ENCODE assay signal across 21 mouse cellular contexts in the genomic region with DNA sequence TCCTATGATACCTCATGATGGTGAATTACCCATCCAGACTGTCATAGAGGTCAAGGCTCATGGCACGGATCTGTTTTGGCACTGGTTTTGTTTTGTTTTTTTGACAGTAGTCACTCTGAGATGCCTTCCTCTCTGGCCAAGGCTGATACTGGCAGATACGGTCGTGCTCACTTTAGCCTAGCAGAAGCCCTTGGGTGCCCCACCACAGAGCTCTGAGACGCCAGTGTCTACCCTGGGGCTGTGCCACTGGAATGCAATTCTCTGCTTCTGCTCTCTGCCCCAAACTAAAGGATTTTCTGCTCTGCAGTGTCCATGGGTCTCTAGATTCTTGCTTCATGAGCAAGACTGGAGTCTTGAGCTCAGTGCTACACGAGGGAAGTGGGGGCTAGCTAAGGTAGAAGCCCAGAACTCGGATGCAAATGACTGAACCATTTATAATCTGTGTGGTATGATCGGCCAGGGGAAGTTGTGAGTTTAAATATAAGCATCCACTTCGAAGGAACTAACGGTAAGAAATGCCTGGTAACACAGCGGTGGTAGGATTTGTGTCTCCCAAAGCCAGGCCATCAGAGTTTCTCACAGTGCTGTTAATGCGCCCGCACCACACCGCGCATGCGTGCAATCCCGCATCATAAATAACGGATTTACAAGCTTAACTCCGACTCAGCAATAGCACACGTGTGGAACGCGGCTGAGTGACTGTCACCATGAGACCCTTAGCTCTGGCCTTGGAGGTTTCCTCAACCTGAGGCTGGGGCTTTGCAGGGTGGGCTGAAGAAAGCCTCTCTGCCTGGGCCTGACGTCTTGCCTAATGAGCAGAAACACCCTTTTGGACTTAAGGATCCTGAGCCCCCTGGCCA.
A peak's percentile ranks its signal among the peaks of the same experiment; 100 is the strongest.
DNase-seq lines count a peak whose midpoint lies in the region; ATAC-seq and TF ChIP-seq lines count a peak whose summit lies in the region.
"Had no signal": no experiment of that assay in that cellular context is flagged by ENCODE, and none has a peak within 500 bp of the region (broad histone marks: within the 10 kb centered on the region; RNA-seq: fewer than 3 reads in every experiment).

No protein-coding gene starts in this region.

- no peak overlapping the region for H3K9ac ChIP-seq in hindbrain, embryonic 11.5 days (ENCODE audit: low read depth, low read length)
- H3K9ac ChIP-seq: forebrain, embryonic 13.5 days; heart, embryonic 15.5 days had no signal

- 92% methylated on average over 22 of the region's 22 CpGs for WGBS in hindbrain, embryonic 11.5 days

- no peaks in the 10 kb centered on the region for H3K27me3 ChIP-seq in splenic B cell, adult 2 months (ENCODE audit: control insufficient read depth, insufficient read depth, low read length, poor library complexity, severe bottlenecking)
- H3K27me3 ChIP-seq in hindbrain, embryonic 11.5 days (ENCODE audit: control insufficient read depth, insufficient read depth, low read length), result no peaks in the 10 kb centered on the region
- H3K27me3 ChIP-seq: forebrain, embryonic 13.5 days; heart, embryonic 15.5 days; Patski had no signal

- H3K4me3 ChIP-seq in hindbrain, embryonic 11.5 days (ENCODE audit: low read depth, low read length), result no peak overlapping the region
- H3K4me3 ChIP-seq: forebrain, embryonic 13.5 days; heart, adult 2 months; heart, embryonic 15.5 days had no signal

- H3K27ac ChIP-seq in hindbrain, embryonic 11.5 days (ENCODE audit: low read depth, low read length), result no peak overlapping the region
- H3K27ac ChIP-seq: forebrain, embryonic 13.5 days; heart, adult 2 months; heart, embryonic 15.5 days; hindbrain, postnatal 0 days had no signal

- no peak for TF ChIP-seq POLR2A in brain, embryonic 14.5 days (IDR thresholded peaks at IDR 0.05; ENCODE audit: borderline replicate concordance, extremely low read depth, insufficient read depth, insufficient read length, poor library complexity, severe bottlenecking)

- ATAC-seq in megakaryocyte progenitor cell, adult 5-6 weeks (replicated peaks; ENCODE audit: poor library complexity), result peak; percentile 20; the same call in 1 of the 2 replicates
- ATAC-seq in hindbrain, embryonic 11.5 days (ENCODE audit: low FRiP score), result no peak
- ATAC-seq: activated CD4-positive, CD25-positive, alpha-beta regulatory T cell, adult 4 months; forebrain, embryonic 13.5 days; hindbrain, postnatal 0 days; intestine, postnatal 0 days; Patski had no signal

- no peaks in the 10 kb centered on the region for H3K4me1 ChIP-seq in hindbrain, embryonic 11.5 days (replicated peaks; ENCODE audit: control insufficient read depth, insufficient read depth, low read length)
- H3K4me1 ChIP-seq: forebrain, embryonic 13.5 days; heart, embryonic 15.5 days had no signal

- H3K36me3 ChIP-seq in splenic B cell, adult 2 months (ENCODE audit: control insufficient read depth, insufficient read depth, low read length, poor library complexity, severe bottlenecking), result no peaks in the 10 kb centered on the region
- no peaks in the 10 kb centered on the region for H3K36me3 ChIP-seq in hindbrain, embryonic 11.5 days (ENCODE audit: control insufficient read depth, insufficient read depth, low read length)
- H3K36me3 ChIP-seq: heart, embryonic 15.5 days had no signal

- peak; percentile 39 to 52 for DNase-seq in spleen, adult 18-20 months
- no peak for DNase-seq in spleen, postnatal 14 days (ENCODE audit: low spot score in 2 of 2)
- peak; percentile 25 for DNase-seq in brain, embryonic 14.5 days (ENCODE audit: low read depth)
- peak; percentile 69 for DNase-seq in splenic B cell, adult 2 months (ENCODE audit: low read depth, low spot score)
- no peak for DNase-seq in T-cell, adult 2 months (ENCODE audit: low spot score)
- DNase-seq in adrenal gland, postnatal 25 days, result no peak
- no peak for DNase-seq in hindbrain, embryonic 11.5 days (ENCODE audit: low spot score)
- DNase-seq: cerebellum, adult 2 months; cerebellum, postnatal 36 days; gastrocnemius, postnatal 10 days; heart, adult 2 months; heart, postnatal 4 days; lung, adult 2 months; thymus, postnatal 14 days had no signal

- no peak for TF ChIP-seq CTCF in brain, embryonic 14.5 days (IDR thresholded peaks at IDR 0.05; ENCODE audit: borderline replicate concordance, extremely low read depth, insufficient read depth, insufficient read length)

- H3K9me3 ChIP-seq in hindbrain, embryonic 11.5 days (ENCODE audit: control insufficient read depth, low read length), result no peaks in the 10 kb centered on the region
- H3K9me3 ChIP-seq: forebrain, embryonic 13.5 days; heart, embryonic 15.5 days had no signal

- no peak overlapping the region for H3K4me2 ChIP-seq in hindbrain, embryonic 11.5 days (replicated peaks; ENCODE audit: low read depth, low read length)
- H3K4me2 ChIP-seq: forebrain, embryonic 13.5 days; heart, embryonic 15.5 days had no signal

Comparison
In these comparisons a context has a peak if more than half of its experiments do, and no peak if none do; other contexts are left out.
1. DNase-seq: peak in spleen, adult 18-20 months (2 of 2), brain, embryonic 14.5 days (single experiment) and splenic B cell, adult 2 months (single experiment); none in spleen, postnatal 14 days (0 of 2), T-cell, adult 2 months (single experiment), adrenal gland, postnatal 25 days (single experiment) and hindbrain, embryonic 11.5 days (single experiment).